Mouse (Mus musculus) cerebral cortex, adult 2 months (tissue): ENCODE data around the gene Gm20929.

ENCODE experiments used
- WGBS: fragments of 180-500 bp; shearing (Covaris S2); methylation state at CpG from one replicate; pipeline ENCODE4 v1.1.7; 2018; 5-methylcytosine and 5-hydroxymethylcytosine counted together

The Gm20929 gene

GRCm38 (mm10) chrY:53843649-53844048 is at the start of gene Gm20929:
Gene Gm20929, plus strand, starts transcription at chrY:53843949.
- no CpG with 5 or more reads among the region's 6 CpGs for WGBS
